Mouse (Mus musculus) intestine, embryonic 16.5 days (tissue): Measurements from ENCODE around the gene Lrrtm3. TPM values are rescaled to one million over a fixed set of nuclear protein-coding genes. Genes with fewer than 3 reads are reported as not detected.

Experiments
- ATAC-seq: fragments of 200-750 bp; cut with Nextera tagmentation; 2 replicates; pipeline ENCODE4 v1.8.0; 2017; ENCODE audit warnings: moderate TSS enrichment, moderate library complexity
- H3K27ac ChIP-seq: fragments of 300-500 bp; sonication (generic); 2 replicates; pipeline ENCODE4 v1.5.1; 2014; ENCODE audit warnings: mild to moderate bottlenecking, low read length
- H3K27me3 ChIP-seq: fragments of 300-500 bp; sonication (generic); replicated peaks from 2 replicates; pipeline ENCODE4 v1.6.1; 2014; ENCODE audit warnings: low read length, control low read depth, mixed read lengths; ENCODE audit not compliant: control insufficient read depth, insufficient read depth
- H3K36me3 ChIP-seq: fragments of 300-500 bp; sonication (generic); 2 replicates; pipeline ENCODE4 v1.6.1; 2014; ENCODE audit warnings: low read length, control low read depth; ENCODE audit not compliant: control insufficient read depth, insufficient read depth
- H3K4me1 ChIP-seq: fragments of 300-500 bp; sonication (generic); 2 replicates; pipeline ENCODE4 v1.6.1; 2014; ENCODE audit warnings: low read length, control low read depth, mixed read lengths; ENCODE audit not compliant: control insufficient read depth, insufficient read depth
- H3K4me2 ChIP-seq: fragments of 300-500 bp; sonication (generic); 2 replicates; pipeline ENCODE4 v1.6.1; 2014; ENCODE audit warnings: low read depth, low read length, control low read depth
- H3K4me3 ChIP-seq: fragments of 300-500 bp; sonication (generic); 2 replicates; pipeline ENCODE4 v1.5.1; 2014; ENCODE audit warnings: mild to moderate bottlenecking, low read length
- H3K9ac ChIP-seq: fragments of 300-500 bp; sonication (generic); 2 replicates; pipeline ENCODE4 v1.6.1; 2014; ENCODE audit warnings: low read depth, low read length
- H3K9me3 ChIP-seq: fragments of 300-500 bp; sonication (generic); 2 replicates; pipeline ENCODE4 v1.6.1; 2016; ENCODE audit warnings: low read length, control low read depth; ENCODE audit not compliant: control insufficient read depth
- WGBS: fragments of 180-500 bp; shearing (Covaris S2); extraction: QIAGEN DNeasy Blood & Tissue Kit; methylation state at CpG from one replicate; pipeline ENCODE4 v1.1.7; 2014; 5-methylcytosine and 5-hydroxymethylcytosine counted together
- polyA plus RNA-seq: library from polyadenylated mRNA; unstranded; fragments of >200 nt; fragmentation: Nextera tagmentation; extraction: Ambion mirVana; gene quantifications from 2 replicates; pipeline ENCODE4 v1.2.1, GENCODE M21; 2015

Gene Lrrtm3
- polyA plus RNA-seq, 1 experiment from 2014 or later, result 3.7 TPM

GRCm38 (mm10) chr10:64063704-64064103 lies 26.4 kb downstream of the Lrrtm3 start:
- no peaks in the 10 kb centered on the region for H3K4me1 ChIP-seq
- no peaks in the 10 kb centered on the region; the same call in 1 of the 2 replicates for H3K9me3 ChIP-seq
- no peaks in the 10 kb centered on the region for H3K36me3 ChIP-seq
- no peak overlapping the region for H3K9ac ChIP-seq
- no peak for ATAC-seq
- no peak overlapping the region for H3K4me2 ChIP-seq
- H3K27me3 ChIP-seq, result no peaks in the 10 kb centered on the region
- H3K4me3 ChIP-seq, result no peak overlapping the region
- WGBS, result 58% methylated on average over 9 of the region's 9 CpGs
- no peak overlapping the region for H3K27ac ChIP-seq

- H3K4me1 ChIP-seq, result no peaks in the 10 kb centered on the region
- no peak overlapping the region for H3K9ac ChIP-seq
- ATAC-seq, result no peak
These were observed 40.1 kb downstream of the Lrrtm3 start for GRCm38 (mm10) chr10:64049946-64050345.

GRCm38 (mm10) chr10:64049151-64049550 lies 40.9 kb downstream of the Lrrtm3 start:
- no peak overlapping the region for H3K9ac ChIP-seq
- no peak overlapping the region for H3K27ac ChIP-seq
- 66% methylated on average over 6 of the region's 6 CpGs for WGBS
- no peak overlapping the region for H3K4me3 ChIP-seq
- H3K4me1 ChIP-seq, result no peaks in the 10 kb centered on the region
- no peaks in the 10 kb centered on the region for H3K27me3 ChIP-seq
- H3K4me2 ChIP-seq, result no peak overlapping the region
- H3K9me3 ChIP-seq, result no peaks in the 10 kb centered on the region
- no peaks in the 10 kb centered on the region for H3K36me3 ChIP-seq
- ATAC-seq, result no peak

More at GRCm38 (mm10) chr10:64049946-64050345, 40.1 kb downstream of the Lrrtm3 start:
- Histone ChIP-seq H3K27ac (no peak overlapping the region), H3K4me2 (no peak overlapping the region), H3K27me3 (no peaks in the 10 kb centered on the region), H3K4me3 (no peak overlapping the region), H3K9me3 (no peaks in the 10 kb centered on the region), H3K36me3 (no peaks in the 10 kb centered on the region)
- WGBS, result 88% methylated on average over 6 of the region's 6 CpGs

- 89% methylated on average over 11 of the region's 11 CpGs for WGBS
- Histone ChIP-seq H3K9ac (no peak overlapping the region), H3K27ac (no peak overlapping the region), H3K27me3 (no peaks in the 10 kb centered on the region), H3K9me3 (no peaks in the 10 kb centered on the region), H3K4me3 (no peak overlapping the region), H3K4me2 (no peak overlapping the region), H3K4me1 (no peaks in the 10 kb centered on the region), H3K36me3 (no peaks in the 10 kb centered on the region)
- no peak for ATAC-seq
These were observed 48.2 kb downstream of the Lrrtm3 start for GRCm38 (mm10) chr10:64041892-64042291.

- ATAC-seq, result no peak
- Histone ChIP-seq H3K4me2 (no peak overlapping the region), H3K9me3 (no peaks in the 10 kb centered on the region), H3K27me3 (no peaks in the 10 kb centered on the region), H3K27ac (no peak overlapping the region), H3K4me3 (no peak overlapping the region), H3K4me1 (no peaks in the 10 kb centered on the region), H3K9ac (no peak overlapping the region), H3K36me3 (no peaks in the 10 kb centered on the region)
- WGBS, result 71% methylated on average over 7 of the region's 7 CpGs
These were observed 48.9 kb downstream of the Lrrtm3 start for GRCm38 (mm10) chr10:64041218-64041617.

- no peaks in the 10 kb centered on the region for H3K9me3 ChIP-seq
- no peak for ATAC-seq
- H3K27ac ChIP-seq, result no peak overlapping the region
- no peaks in the 10 kb centered on the region for H3K27me3 ChIP-seq
- H3K4me2 ChIP-seq, result no peak overlapping the region
- no peak overlapping the region for H3K4me3 ChIP-seq
- H3K9ac ChIP-seq, result no peak overlapping the region
- WGBS, result 78% methylated on average over 17 of the region's 17 CpGs
- H3K4me1 ChIP-seq, result no peaks in the 10 kb centered on the region
- H3K36me3 ChIP-seq, result no peaks in the 10 kb centered on the region
These were observed 50.1 kb downstream of the Lrrtm3 start for GRCm38 (mm10) chr10:64039760-64040535.

GRCm38 (mm10) chr10:64030901-64031300 lies 59.2 kb downstream of the Lrrtm3 start:
- Histone ChIP-seq H3K4me3 (no peak overlapping the region), H3K4me2 (no peak overlapping the region), H3K36me3 (no peaks in the 10 kb centered on the region), H3K9ac (no peak overlapping the region), H3K27me3 (no peaks in the 10 kb centered on the region), H3K4me1 (no peaks in the 10 kb centered on the region), H3K27ac (no peak overlapping the region), H3K9me3 (no peaks in the 10 kb centered on the region)
- ATAC-seq, result no peak

- H3K27me3 ChIP-seq, result no peaks in the 10 kb centered on the region
- H3K4me1 ChIP-seq, result no peaks in the 10 kb centered on the region
- H3K9ac ChIP-seq, result no peak overlapping the region
- no peaks in the 10 kb centered on the region for H3K9me3 ChIP-seq
- H3K36me3 ChIP-seq, result no peaks in the 10 kb centered on the region
- ATAC-seq, result no peak
- H3K4me2 ChIP-seq, result no peak overlapping the region
- H3K27ac ChIP-seq, result no peak overlapping the region
- 76% methylated on average over 6 of the region's 6 CpGs for WGBS
- no peak overlapping the region for H3K4me3 ChIP-seq
These were observed 66.7 kb downstream of the Lrrtm3 start for GRCm38 (mm10) chr10:64023340-64023739.

- no peaks in the 10 kb centered on the region for H3K36me3 ChIP-seq
- H3K4me3 ChIP-seq, result no peak overlapping the region
- no peaks in the 10 kb centered on the region for H3K4me1 ChIP-seq
- no peak overlapping the region for H3K9ac ChIP-seq
- H3K4me2 ChIP-seq, result no peak overlapping the region
- no peaks in the 10 kb centered on the region for H3K9me3 ChIP-seq
- H3K27ac ChIP-seq, result no peak overlapping the region
- 85% methylated on average over 1 of the region's 1 CpGs for WGBS
- no peak for ATAC-seq
- no peaks in the 10 kb centered on the region for H3K27me3 ChIP-seq
These were observed 69.7 kb downstream of the Lrrtm3 start for GRCm38 (mm10) chr10:64020347-64020746.

GRCm38 (mm10) chr10:64001996-64002395 lies 88.1 kb downstream of the Lrrtm3 start:
- H3K27ac ChIP-seq, result no peak overlapping the region
- H3K9ac ChIP-seq, result no peak overlapping the region
- H3K4me3 ChIP-seq, result no peak overlapping the region
- WGBS, result 80% methylated on average over 9 of the region's 9 CpGs
- no peak overlapping the region for H3K4me2 ChIP-seq
- no peaks in the 10 kb centered on the region for H3K4me1 ChIP-seq
- no peak for ATAC-seq
- no peaks in the 10 kb centered on the region for H3K27me3 ChIP-seq
- no peaks in the 10 kb centered on the region for H3K9me3 ChIP-seq
- no peaks in the 10 kb centered on the region for H3K36me3 ChIP-seq
